Mouse (Mus musculus): ENCODE measurements at regions not wholly inside any gene's neighbourhood (a gene's known extent, or its start where the extent isn't known, plus 50 kb on each side); places are given as distances from the start of the nearest gene placed in this dataset.

DNA sequence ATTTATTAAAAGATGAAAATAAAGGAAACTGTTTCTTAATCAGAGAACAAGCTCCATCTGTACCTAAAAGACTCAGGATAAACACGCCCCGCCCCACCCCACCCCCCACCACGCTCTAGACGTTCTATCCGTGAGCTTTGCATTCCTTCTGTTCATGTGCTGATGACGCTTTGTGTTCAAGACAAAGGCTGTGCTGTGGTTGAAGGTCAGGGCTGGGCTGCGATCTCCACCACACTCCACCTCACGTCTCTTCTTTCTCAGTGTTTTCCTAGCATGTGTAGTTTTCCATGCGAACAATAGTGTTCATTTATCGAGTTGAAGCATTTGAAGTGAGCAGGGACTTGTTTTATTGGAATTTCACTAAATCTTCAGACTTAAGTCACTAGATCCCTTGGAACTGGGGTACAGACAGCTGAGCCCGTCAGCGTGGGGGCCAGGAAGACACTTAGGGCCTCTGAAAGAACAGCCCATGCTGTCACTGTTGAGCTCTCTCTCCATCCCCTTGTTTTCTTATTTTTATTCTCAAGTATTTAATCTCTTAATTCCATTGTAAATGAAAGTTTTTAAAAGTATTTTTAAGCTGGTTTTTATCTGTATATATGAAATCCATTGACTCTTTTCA is 148.1 kb upstream of the Olig3 start:
- Histone ChIP-seq H3K27me3 (ENCODE audit: insufficient read depth, low read length) (no peaks in the 10 kb centered on the region), H3K27ac (no peak overlapping the region), H3K4me2 (ENCODE audit: low read depth, low read length) (peak overlapping the region; percentile 38; the same call in 1 of the 2 replicates), H3K9ac (replicated peaks; ENCODE audit: low read length) (no peak overlapping the region), H3K4me1 (ENCODE audit: insufficient read depth, low read length) (no peaks in the 10 kb centered on the region), H3K9me3 (ENCODE audit: low read length) (no peaks in the 10 kb centered on the region), H3K4me3 (ENCODE audit: low read length) (no peak overlapping the region), H3K36me3 (ENCODE audit: insufficient read depth, low read length) (no peaks in the 10 kb centered on the region)
- DNase-seq (ENCODE audit: low spot score) (no peak), ATAC-seq (no peak)
- TF ChIP-seq CTCF (IDR thresholded peaks at IDR 0.05; ENCODE audit: low read depth), result no peak
- 7% methylated on average over 12 of the region's 12 CpGs for WGBS

DNA sequence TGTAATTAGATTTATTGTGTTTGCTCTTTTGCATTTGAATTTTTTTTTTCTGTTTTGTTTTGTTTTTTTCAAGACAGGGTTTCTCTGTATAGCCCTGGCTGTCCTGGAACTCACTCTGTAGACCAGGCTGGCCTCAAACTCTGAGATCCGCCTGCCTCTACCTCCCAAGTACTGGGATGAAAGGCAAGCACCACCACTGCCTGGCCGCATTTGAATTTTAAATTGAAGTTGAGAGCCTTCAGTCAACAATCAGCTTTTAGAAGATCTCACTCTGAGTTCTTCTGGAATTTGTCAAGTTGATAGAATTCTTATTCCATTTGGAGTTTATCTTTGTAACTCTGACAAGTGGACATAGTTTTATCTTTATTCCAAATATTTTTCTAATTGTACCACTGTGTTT is 148.8 kb upstream of the Olig3 start:
- 72% methylated on average over 2 of the region's 2 CpGs for WGBS
- Histone ChIP-seq H3K4me2 (ENCODE audit: low read depth, low read length) (no peak overlapping the region), H3K4me1 (ENCODE audit: insufficient read depth, low read length) (no peaks in the 10 kb centered on the region), H3K36me3 (ENCODE audit: insufficient read depth, low read length) (no peaks in the 10 kb centered on the region), H3K27ac (no peak overlapping the region), H3K27me3 (ENCODE audit: insufficient read depth, low read length) (no peaks in the 10 kb centered on the region), H3K9me3 (ENCODE audit: low read length) (no peaks in the 10 kb centered on the region), H3K4me3 (ENCODE audit: low read length) (no peak overlapping the region), H3K9ac (replicated peaks; ENCODE audit: low read length) (no peak overlapping the region)
- ATAC-seq, result no peak
- no peak for TF ChIP-seq CTCF (IDR thresholded peaks at IDR 0.05; ENCODE audit: low read depth)
- DNase-seq (ENCODE audit: low spot score), result no peak

DNA sequence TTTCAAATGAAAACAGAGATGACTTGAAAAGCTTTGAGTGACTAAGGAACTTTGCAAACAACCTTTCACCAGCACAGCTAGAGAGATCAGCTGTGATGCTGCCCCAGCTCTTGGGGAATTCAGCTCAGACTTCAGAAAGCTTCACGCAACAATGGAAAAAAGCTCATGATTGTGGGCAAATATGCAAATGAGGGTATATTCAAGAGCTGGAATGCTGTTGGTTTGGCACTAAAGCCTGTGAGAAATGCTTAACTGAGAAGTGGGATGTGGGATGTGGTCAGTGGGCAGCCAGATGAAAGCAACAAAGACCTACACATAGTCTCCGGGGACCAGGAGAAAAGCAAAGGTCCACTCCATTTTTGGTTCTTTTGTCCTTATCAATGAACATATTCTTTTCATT is 156.0 kb upstream of the Olig3 start:
- WGBS, result 67% methylated on average over 2 of the region's 2 CpGs
- H3K27ac ChIP-seq, result no peak overlapping the region
- no peak overlapping the region for H3K4me3 ChIP-seq (ENCODE audit: low read length)
- H3K9me3 ChIP-seq (ENCODE audit: low read length), result no peaks in the 10 kb centered on the region
- no peaks in the 10 kb centered on the region for H3K4me1 ChIP-seq (ENCODE audit: insufficient read depth, low read length)
- no peak for DNase-seq (ENCODE audit: low spot score)
- no peak for TF ChIP-seq CTCF (IDR thresholded peaks at IDR 0.05; ENCODE audit: low read depth)
- no peak for ATAC-seq
- no peak overlapping the region for H3K4me2 ChIP-seq (ENCODE audit: low read depth, low read length)
- no peaks in the 10 kb centered on the region for H3K27me3 ChIP-seq (ENCODE audit: insufficient read depth, low read length)
- H3K9ac ChIP-seq (replicated peaks; ENCODE audit: low read length), result no peak overlapping the region
- H3K36me3 ChIP-seq (ENCODE audit: insufficient read depth, low read length), result no peaks in the 10 kb centered on the region

DNA sequence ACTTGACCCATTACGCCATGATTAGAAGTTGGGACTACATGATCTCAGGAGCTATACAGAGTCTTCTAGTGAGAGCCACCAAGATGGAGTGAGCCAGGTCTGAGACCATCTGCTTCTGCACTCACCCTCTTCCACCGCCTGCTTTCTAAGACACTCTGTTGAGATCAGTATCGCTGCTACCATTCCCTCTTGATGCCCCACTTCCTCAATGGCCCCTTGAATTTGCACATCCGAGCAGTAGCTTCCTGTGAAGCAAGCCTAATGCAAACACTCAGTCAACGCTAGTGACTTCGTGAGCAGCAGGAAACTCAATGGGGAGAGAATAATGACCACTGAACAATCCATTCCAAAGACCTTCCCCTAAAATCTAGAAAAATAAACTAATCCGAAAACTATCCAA is 160.7 kb upstream of the Olig3 start:
- Histone ChIP-seq H3K36me3 (ENCODE audit: insufficient read depth, low read length) (no peaks in the 10 kb centered on the region), H3K9me3 (ENCODE audit: low read length) (no peaks in the 10 kb centered on the region), H3K4me3 (ENCODE audit: low read length) (no peak overlapping the region), H3K27ac (no peak overlapping the region), H3K27me3 (ENCODE audit: insufficient read depth, low read length) (no peaks in the 10 kb centered on the region), H3K4me1 (ENCODE audit: insufficient read depth, low read length) (no peaks in the 10 kb centered on the region), H3K4me2 (ENCODE audit: low read depth, low read length) (no peak overlapping the region), H3K9ac (replicated peaks; ENCODE audit: low read length) (no peak overlapping the region)
- ATAC-seq (no peak), DNase-seq (ENCODE audit: low spot score) (no peak)
- WGBS, result 79% methylated on average over 7 of the region's 7 CpGs
- TF ChIP-seq CTCF (IDR thresholded peaks at IDR 0.05; ENCODE audit: low read depth), result no peak

DNA sequence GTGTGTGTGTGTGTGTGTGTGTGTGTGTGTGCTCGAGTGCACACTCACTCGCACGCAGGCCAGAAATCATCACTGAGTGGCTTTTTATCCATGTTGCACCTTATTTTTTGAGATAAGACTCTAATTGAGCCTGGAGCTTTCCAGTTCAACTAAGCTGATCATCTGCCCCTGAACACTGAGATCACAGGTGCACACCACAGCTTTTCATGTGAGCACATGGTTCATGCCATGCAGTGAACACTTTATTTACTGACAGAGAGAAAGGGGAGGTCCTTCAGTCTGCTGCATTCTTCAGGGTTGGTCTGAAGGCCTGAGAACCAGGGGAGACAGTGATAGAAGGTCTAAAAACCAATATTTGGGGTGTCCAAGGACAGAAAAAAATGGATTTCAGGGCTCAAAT is 161.7 kb upstream of the Olig3 start:
- no peak for DNase-seq (ENCODE audit: low spot score)
- Histone ChIP-seq H3K9me3 (ENCODE audit: low read length) (no peaks in the 10 kb centered on the region), H3K4me1 (ENCODE audit: insufficient read depth, low read length) (no peaks in the 10 kb centered on the region), H3K27ac (no peak overlapping the region), H3K4me2 (ENCODE audit: low read depth, low read length) (no peak overlapping the region), H3K36me3 (ENCODE audit: insufficient read depth, low read length) (no peaks in the 10 kb centered on the region), H3K4me3 (ENCODE audit: low read length) (no peak overlapping the region), H3K9ac (replicated peaks; ENCODE audit: low read length) (no peak overlapping the region), H3K27me3 (ENCODE audit: insufficient read depth, low read length) (no peaks in the 10 kb centered on the region)
- 94% methylated on average over 3 of the region's 3 CpGs for WGBS
- no peak for ATAC-seq
- TF ChIP-seq CTCF (IDR thresholded peaks at IDR 0.05; ENCODE audit: low read depth), result no peak

DNA sequence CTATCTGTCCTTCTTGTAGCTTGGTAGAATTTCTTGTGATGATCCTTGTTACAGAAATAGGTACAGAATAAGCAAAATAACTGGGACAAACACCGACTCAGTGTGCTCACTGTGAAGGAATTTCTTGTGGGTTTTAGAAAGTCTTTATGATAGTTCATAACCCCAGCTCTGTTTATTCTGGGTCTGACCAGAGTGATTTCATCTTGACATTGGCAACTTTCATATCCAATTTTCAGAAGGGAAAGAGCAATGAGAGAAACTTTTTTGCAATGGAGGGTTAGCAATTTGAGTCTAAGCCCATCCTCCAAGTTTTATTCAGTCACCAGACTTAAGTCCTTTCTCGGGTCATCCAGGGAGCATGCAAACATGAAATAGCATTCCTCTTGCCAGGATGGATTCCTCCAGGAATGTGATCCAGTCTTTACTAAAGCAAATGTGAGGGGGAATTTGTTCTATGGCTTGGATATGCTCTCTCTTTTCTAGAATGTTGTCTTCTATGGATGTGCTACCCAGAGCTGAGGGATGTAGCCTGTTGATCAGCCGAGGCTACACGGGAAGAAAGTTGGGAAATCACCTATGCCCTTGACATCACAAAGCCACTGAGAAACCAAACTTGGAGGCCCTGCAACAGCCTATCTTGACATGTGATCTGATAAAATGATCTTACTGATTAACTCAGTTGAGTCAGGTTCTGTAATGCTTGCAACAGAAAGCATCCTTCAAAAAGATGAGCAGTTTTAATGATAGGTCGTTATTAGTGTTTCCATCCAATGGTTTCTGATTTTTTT is 163.2 kb upstream of the Olig3 start:
- ATAC-seq (no peak), DNase-seq (ENCODE audit: low spot score) (no peak)
- TF ChIP-seq CTCF (IDR thresholded peaks at IDR 0.05; ENCODE audit: low read depth), result no peak
- WGBS, result 85% methylated on average over 5 of the region's 5 CpGs
- no peaks in the 10 kb centered on the region for H3K27me3 ChIP-seq (ENCODE audit: insufficient read depth, low read length)
- H3K4me3 ChIP-seq (ENCODE audit: low read length), result no peak overlapping the region
- no peak overlapping the region for H3K27ac ChIP-seq
- no peak overlapping the region for H3K4me2 ChIP-seq (ENCODE audit: low read depth, low read length)
- H3K9me3 ChIP-seq (ENCODE audit: low read length), result no peaks in the 10 kb centered on the region
- H3K36me3 ChIP-seq (ENCODE audit: insufficient read depth, low read length), result no peaks in the 10 kb centered on the region
- no peak overlapping the region for H3K9ac ChIP-seq (replicated peaks; ENCODE audit: low read length)
- no peaks in the 10 kb centered on the region for H3K4me1 ChIP-seq (ENCODE audit: insufficient read depth, low read length)

DNA sequence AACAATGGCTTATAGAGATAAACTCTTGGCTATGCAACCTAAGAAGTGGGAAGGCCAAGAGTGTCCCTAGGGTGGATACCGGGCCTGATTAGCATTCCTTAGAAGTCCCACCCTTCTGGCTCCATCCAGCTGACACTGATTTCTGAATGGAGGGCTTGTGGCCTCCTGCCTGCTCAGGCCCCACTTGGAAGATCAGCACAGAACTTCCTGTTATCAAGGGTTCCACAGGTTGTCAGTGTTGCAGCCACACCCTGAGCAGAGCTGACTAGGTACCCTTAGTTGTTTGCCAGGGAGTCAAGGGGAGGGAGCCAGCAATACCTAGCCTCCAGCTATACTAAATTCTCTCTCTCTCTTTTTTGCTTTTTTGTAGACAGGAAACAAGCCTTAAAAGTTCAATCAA is 164.1 kb upstream of the Olig3 start:
- Histone ChIP-seq H3K27me3 (ENCODE audit: insufficient read depth, low read length) (no peaks in the 10 kb centered on the region), H3K4me1 (ENCODE audit: insufficient read depth, low read length) (no peaks in the 10 kb centered on the region), H3K36me3 (ENCODE audit: insufficient read depth, low read length) (no peaks in the 10 kb centered on the region), H3K9me3 (ENCODE audit: low read length) (no peaks in the 10 kb centered on the region), H3K4me3 (ENCODE audit: low read length) (no peak overlapping the region), H3K27ac (no peak overlapping the region), H3K4me2 (ENCODE audit: low read depth, low read length) (no peak overlapping the region), H3K9ac (replicated peaks; ENCODE audit: low read length) (no peak overlapping the region)
- no peak for DNase-seq (ENCODE audit: low spot score)
- no peak for ATAC-seq
- 14% methylated on average over 1 of the region's 1 CpGs for WGBS
- no peak for TF ChIP-seq CTCF (IDR thresholded peaks at IDR 0.05; ENCODE audit: low read depth)

All from hindbrain, postnatal 0 days (tissue).